Comparison of ENCODE assay signal across 20 mouse cellular contexts in the genomic region with DNA sequence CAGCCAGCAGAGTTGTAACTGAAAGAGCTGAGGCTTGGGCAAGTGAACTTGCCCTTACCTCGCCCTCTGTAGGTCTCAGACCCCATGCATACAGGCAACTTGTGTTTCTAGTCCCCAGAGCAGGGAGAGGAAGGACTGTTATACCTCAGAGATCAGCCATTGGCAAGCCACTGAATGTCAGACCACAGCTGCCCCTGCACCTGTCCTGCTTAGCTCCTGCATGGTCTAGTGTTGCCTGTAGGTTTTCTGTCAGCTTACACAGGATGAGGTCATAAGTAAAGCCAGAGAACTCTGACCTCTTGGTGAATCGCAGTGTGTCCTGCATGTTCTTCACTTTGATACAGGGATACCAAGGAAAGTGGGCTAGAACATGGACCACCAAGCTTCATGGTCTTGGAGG.
"Had no signal": no experiment of that assay in that cellular context is flagged by ENCODE, and none has a peak within 500 bp of the region (broad histone marks: within the 10 kb centered on the region; RNA-seq: fewer than 3 reads in every experiment).

No protein-coding gene starts in this region.

- DNase-seq: kidney, adult 18-20 months; kidney, adult 9 months; kidney, postnatal 10 days; kidney, postnatal 36 days; layer of hippocampus, postnatal 36 days; lung, adult 2 months; lung, postnatal 14 days; lung, postnatal 4 days; midbrain, embryonic 14.5 days; retina, postnatal 1 day; right cerebral cortex, postnatal 25 days; thymus, adult 18-20 months; thymus, postnatal 36 days had no signal

- H3K4me2 ChIP-seq: limb, embryonic 15.5 days; liver, embryonic 11.5 days; liver, embryonic 15.5 days; midbrain, embryonic 11.5 days; neural tube, embryonic 12.5 days; neural tube, embryonic 15.5 days had no signal

- H3K27ac ChIP-seq: left cerebral cortex, adult 2 months; limb, embryonic 15.5 days; liver, embryonic 15.5 days; neural tube, embryonic 12.5 days; neural tube, embryonic 15.5 days had no signal

- H3K4me1 ChIP-seq: limb, embryonic 15.5 days; neural tube, embryonic 12.5 days had no signal

- H3K9ac ChIP-seq: limb, embryonic 15.5 days; liver, embryonic 15.5 days; neural tube, embryonic 12.5 days; neural tube, embryonic 15.5 days had no signal

- H3K4me3 ChIP-seq: left cerebral cortex, adult 2 months; limb, embryonic 15.5 days; liver, embryonic 15.5 days; neural tube, embryonic 12.5 days; neural tube, embryonic 15.5 days had no signal

- H3K9me3 ChIP-seq: limb, embryonic 15.5 days; liver, embryonic 15.5 days; neural tube, embryonic 12.5 days; neural tube, embryonic 15.5 days had no signal

- H3K27me3 ChIP-seq: limb, embryonic 15.5 days; liver, embryonic 15.5 days; neural tube, embryonic 12.5 days; neural tube, embryonic 15.5 days had no signal
